Mouse (Mus musculus) forebrain, embryonic 11.5 days (tissue): Measurements from ENCODE around the gene Lamc2. TPM values are rescaled to one million over a fixed set of nuclear protein-coding genes. Genes with fewer than 3 reads are reported as not detected.
"Not testable (repeated sequence)": the region's sequence is repeated elsewhere in the genome, so short reads cannot be mapped to it uniquely, and the experiment has no call there.

Source experiments
- ATAC-seq: fragments of 200-750 bp; cut with Nextera tagmentation; replicated peaks from 2 replicates; pipeline ENCODE4 v1.8.0; 2017; ENCODE audit warnings: moderate TSS enrichment; ENCODE audit not compliant: low FRiP score
- DNase-seq: peaks from one replicate; pipeline ENCODE4 v3.0.0-alpha.2; 2017; ENCODE audit warnings: low spot score
- H3K27ac ChIP-seq: fragments of 300-500 bp; sonication (generic); 2 replicates; pipeline ENCODE4 v1.5.1; 2014; ENCODE audit warnings: low read depth, low read length
- H3K27me3 ChIP-seq: fragments of 300-500 bp; sonication (generic); 2 replicates; pipeline ENCODE4 v1.6.1; 2014; ENCODE audit warnings: mild to moderate bottlenecking, low read length, mixed read lengths; ENCODE audit not compliant: control insufficient read depth, insufficient read depth
- H3K36me3 ChIP-seq: fragments of 300-500 bp; sonication (generic); 2 replicates; pipeline ENCODE4 v1.6.1; 2014; ENCODE audit warnings: mild to moderate bottlenecking, low read length, moderate library complexity, mixed read lengths; ENCODE audit not compliant: control insufficient read depth, insufficient read depth
- H3K4me1 ChIP-seq: fragments of 300-500 bp; sonication (generic); replicated peaks from 2 replicates; pipeline ENCODE4 v1.6.1; 2014; ENCODE audit warnings: low read length, mixed read lengths; ENCODE audit not compliant: control insufficient read depth, insufficient read depth
- H3K4me2 ChIP-seq: fragments of 300-500 bp; sonication (generic); 2 replicates; pipeline ENCODE4 v1.6.1; 2014; ENCODE audit warnings: low read depth, mild to moderate bottlenecking, low read length, moderate library complexity, mixed read lengths; ENCODE audit not compliant: severe bottlenecking
- H3K4me3 ChIP-seq: fragments of 300-500 bp; sonication (generic); 2 replicates; pipeline ENCODE4 v1.5.1; 2014; ENCODE audit warnings: low read depth, low read length
- H3K9ac ChIP-seq: fragments of 300-500 bp; sonication (generic); 2 replicates; pipeline ENCODE4 v1.6.1; 2014; ENCODE audit warnings: low read length
- H3K9me3 ChIP-seq: fragments of 300-500 bp; sonication (generic); 2 replicates; pipeline ENCODE4 v1.6.1; 2016; ENCODE audit warnings: low read length, mixed read lengths; ENCODE audit not compliant: control insufficient read depth
- WGBS: fragments of 180-500 bp; shearing (Covaris S2); extraction: QIAGEN DNeasy Blood & Tissue Kit; methylation state at CpG from one replicate; pipeline ENCODE4 v1.1.7; 2014; 5-methylcytosine and 5-hydroxymethylcytosine counted together
- polyA plus RNA-seq: library from polyadenylated mRNA; unstranded; fragments of >200 nt; fragmentation: Nextera tagmentation; extraction: Ambion mirVana; gene quantifications from 2 replicates; pipeline ENCODE4 v1.2.1, GENCODE M21; 2014

Gene Lamc2
- polyA plus RNA-seq, 1 experiment from 2014 or later = 0.55 TPM

GRCm38 (mm10) chr1:153092237-153092975 lies 93.8 kb downstream of the Lamc2 start:
- Histone ChIP-seq H3K36me3 (no peaks in the 10 kb centered on the region), H3K4me3 (no peak overlapping the region), H3K9ac (no peak overlapping the region), H3K9me3 (no peaks in the 10 kb centered on the region), H3K27me3 (no peaks in the 10 kb centered on the region), H3K4me1 (peaks cover 4% of the 10 kb centered on the region; the same call in 1 of the 2 replicates), H3K27ac (no peak overlapping the region), H3K4me2 (no peak overlapping the region)
- DNase-seq = peak; percentile 82
- ATAC-seq = peak; percentile 75
- WGBS = 57% methylated on average over 5 of the region's 5 CpGs

- Histone ChIP-seq H3K27me3 (no peaks in the 10 kb centered on the region), H3K36me3 (no peaks in the 10 kb centered on the region), H3K27ac (no peak overlapping the region), H3K9ac (no peak overlapping the region), H3K4me2 (no peak overlapping the region), H3K4me1 (peaks cover 4% of the 10 kb centered on the region; the same call in 1 of the 2 replicates), H3K9me3 (no peaks in the 10 kb centered on the region), H3K4me3 (no peak overlapping the region)
- no peak for DNase-seq
- ATAC-seq = no peak
- 39% methylated on average over 9 of the region's 9 CpGs for WGBS
Observed at GRCm38 (mm10) chr1:153091438-153092236, 94.6 kb downstream of the Lamc2 start.

- no peak overlapping the region for H3K27ac ChIP-seq
- H3K4me3 ChIP-seq = no peak overlapping the region
- H3K4me2 ChIP-seq = no peak overlapping the region
- no peaks in the 10 kb centered on the region for H3K27me3 ChIP-seq
- peaks cover 4% of the 10 kb centered on the region; the same call in 1 of the 2 replicates for H3K4me1 ChIP-seq
- 91% methylated on average over 4 of the region's 4 CpGs for WGBS
- H3K36me3 ChIP-seq = no peaks in the 10 kb centered on the region
- no peak for DNase-seq
- no peaks in the 10 kb centered on the region for H3K9me3 ChIP-seq
- H3K9ac ChIP-seq = no peak overlapping the region
- ATAC-seq = no peak
Observed at GRCm38 (mm10) chr1:153090807-153091206, 95.4 kb downstream of the Lamc2 start.

- no peak for DNase-seq
- H3K27me3 ChIP-seq = no peaks in the 10 kb centered on the region
- no peaks in the 10 kb centered on the region for H3K36me3 ChIP-seq
- no peak overlapping the region for H3K4me2 ChIP-seq
- H3K9ac ChIP-seq = no peak overlapping the region
- peaks cover 4% of the 10 kb centered on the region; the same call in 1 of the 2 replicates for H3K4me1 ChIP-seq
- no peaks in the 10 kb centered on the region for H3K9me3 ChIP-seq
- WGBS = 71% methylated on average over 2 of the region's 2 CpGs
- no peak for ATAC-seq
- H3K4me3 ChIP-seq = no peak overlapping the region
- no peak overlapping the region for H3K27ac ChIP-seq
Observed at GRCm38 (mm10) chr1:153090081-153090480, 96.2 kb downstream of the Lamc2 start.

DNA sequence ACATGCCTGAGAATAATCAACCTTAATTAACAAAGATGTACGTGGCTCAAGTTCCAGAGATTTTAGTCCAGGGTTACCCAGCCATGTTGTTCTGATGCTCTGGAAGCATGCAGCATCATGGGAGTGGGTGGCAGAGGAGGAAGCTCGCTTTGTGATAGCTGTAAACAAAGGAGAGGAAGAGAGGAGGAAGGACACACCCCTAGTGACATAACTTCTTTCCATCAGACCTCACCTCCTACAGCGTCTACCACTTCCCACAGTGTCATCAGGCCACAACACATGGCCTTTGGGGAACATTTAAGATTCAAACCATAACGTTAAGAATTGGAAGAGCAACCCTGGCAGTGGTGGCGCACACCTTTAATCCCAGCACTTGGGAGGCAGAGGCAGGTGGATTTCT lies 98.5 kb downstream of the Lamc2 start:
- no peak for DNase-seq
- Histone ChIP-seq H3K4me1 (peaks cover 4% of the 10 kb centered on the region; the same call in 1 of the 2 replicates), H3K36me3 (no peaks in the 10 kb centered on the region), H3K27me3 (no peaks in the 10 kb centered on the region), H3K27ac (no peak overlapping the region), H3K9me3 (no peaks in the 10 kb centered on the region), H3K4me2 (no peak overlapping the region), H3K9ac (no peak overlapping the region), H3K4me3 (no peak overlapping the region)
- ATAC-seq = no peak
- 81% methylated on average over 5 of the region's 5 CpGs for WGBS

- Histone ChIP-seq H3K9me3 (no peaks in the 10 kb centered on the region), H3K27ac (no peak overlapping the region), H3K27me3 (no peaks in the 10 kb centered on the region), H3K9ac (no peak overlapping the region), H3K36me3 (no peaks in the 10 kb centered on the region), H3K4me2 (no peak overlapping the region), H3K4me3 (no peak overlapping the region), H3K4me1 (no peaks in the 10 kb centered on the region)
- 86% methylated on average over 5 of the region's 5 CpGs for WGBS
- DNase-seq = no peak
- no peak for ATAC-seq
Observed at GRCm38 (mm10) chr1:153085198-153085597, 101.0 kb downstream of the Lamc2 start.

DNA sequence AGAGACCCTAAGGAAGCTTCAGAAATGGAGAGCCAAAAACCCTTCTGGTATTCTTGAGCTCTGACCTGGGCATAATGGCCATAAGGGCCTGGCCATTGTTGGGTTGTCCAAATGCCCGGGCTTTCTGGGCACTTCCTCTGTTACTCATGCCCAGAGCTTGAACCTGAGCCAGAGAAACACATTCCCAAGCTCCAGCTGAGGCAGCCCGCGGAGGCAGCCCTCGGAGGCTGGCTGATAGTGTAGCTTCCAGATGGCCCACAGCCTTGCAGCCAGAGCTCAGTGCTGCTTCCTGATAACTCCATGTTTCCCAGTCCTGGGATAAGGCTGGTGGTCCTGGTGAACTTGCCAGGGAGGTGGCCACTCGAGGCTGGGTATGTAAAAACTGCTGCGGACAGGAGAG lies 102.1 kb downstream of the Lamc2 start:
- H3K4me3 ChIP-seq = no peak overlapping the region
- H3K36me3 ChIP-seq = no peaks in the 10 kb centered on the region
- 72% methylated on average over 6 of the region's 6 CpGs for WGBS
- H3K9me3 ChIP-seq = no peaks in the 10 kb centered on the region
- no peak overlapping the region for H3K9ac ChIP-seq
- H3K27me3 ChIP-seq = no peaks in the 10 kb centered on the region
- no peak overlapping the region for H3K4me2 ChIP-seq
- no peak for ATAC-seq
- DNase-seq = no peak
- H3K4me1 ChIP-seq = no peaks in the 10 kb centered on the region
- H3K27ac ChIP-seq = no peak overlapping the region

DNA sequence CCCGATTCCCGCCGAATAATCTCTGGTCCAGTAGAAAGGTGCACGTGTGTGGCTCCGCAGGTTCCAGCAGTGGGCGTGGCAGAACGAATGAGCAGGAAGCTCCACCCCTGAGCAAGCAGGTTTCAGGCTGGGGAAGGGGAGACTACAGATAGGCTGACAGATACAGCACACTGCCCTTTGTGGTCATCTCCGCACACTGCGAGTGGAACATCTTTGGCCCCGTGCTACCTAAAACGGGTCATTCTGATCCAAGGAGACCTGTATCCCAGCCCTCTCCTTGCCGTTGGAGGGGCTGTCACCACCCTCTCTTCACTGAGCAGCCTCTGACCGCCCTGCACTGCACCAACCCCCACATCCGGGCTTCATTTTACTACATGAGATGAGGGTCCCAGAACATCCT lies 103.0 kb downstream of the Lamc2 start:
- not testable (repeated sequence) for H3K27ac ChIP-seq, H3K27me3 ChIP-seq, DNase-seq, H3K36me3 ChIP-seq, H3K9ac ChIP-seq, H3K4me1 ChIP-seq, ATAC-seq, H3K9me3 ChIP-seq, H3K4me2 ChIP-seq, H3K4me3 ChIP-seq
- WGBS = 86% methylated on average over 7 of the region's 14 CpGs
